Mouse (Mus musculus): ENCODE measurements around the gene Ncoa7.

The Ncoa7 gene

GRCm38 (mm10) chr10:30600094-30600534, 203.0 kb downstream of the Ncoa7 start:
- in situ Hi-C loops (cut with MboI) = loop anchor here (25.0 kb wide), 3 partner anchors 413 to 1238 kb away; partner anchors contain the start of genes Hddc2 and Rnf146

DNA sequence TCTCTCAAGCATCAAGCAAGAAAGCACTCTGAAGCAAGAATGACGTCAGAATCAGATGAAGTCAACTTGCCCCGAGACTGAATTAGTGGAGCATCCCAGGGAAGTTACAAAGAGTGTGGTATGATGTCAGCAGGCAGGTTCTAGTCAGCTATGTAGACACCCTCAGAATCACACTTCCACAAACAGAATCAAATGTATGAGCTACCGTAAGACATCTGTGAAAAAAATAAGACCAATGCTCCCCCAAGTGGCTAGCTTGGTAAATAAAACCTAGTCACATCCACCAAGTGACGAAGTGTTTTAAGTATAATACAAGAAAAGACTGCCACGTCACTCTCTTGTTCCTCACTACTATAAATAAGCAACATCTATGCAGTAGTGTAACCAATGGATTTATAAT, 216.1 kb downstream of the Ncoa7 start:
- in situ Hi-C loops (cut with MboI) = no loop called here

DNA sequence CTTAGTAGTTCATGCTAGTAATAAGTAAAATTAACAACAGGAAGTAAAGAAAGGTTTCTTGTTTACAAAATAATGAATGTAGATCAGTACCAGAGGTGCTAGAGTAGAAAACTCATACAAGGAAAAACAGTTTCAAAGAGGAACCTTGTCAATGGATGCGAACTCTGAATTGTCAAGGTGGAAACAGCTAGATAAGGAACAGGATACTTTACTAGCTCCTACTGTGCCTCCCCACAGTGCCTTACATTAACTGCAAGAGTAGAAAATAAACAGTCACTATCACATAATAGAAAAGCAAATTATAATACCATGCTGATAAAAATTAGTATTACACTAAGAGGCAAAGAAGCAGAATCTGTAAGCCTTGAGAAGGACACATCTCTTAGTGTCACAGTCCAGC, 217.4 kb downstream of the Ncoa7 start:
- in situ Hi-C loops (cut with MboI) = no loop called here
